Mouse (Mus musculus): ENCODE measurements around the gene Rbl1. TPM values are rescaled to one million over a fixed set of nuclear protein-coding genes. Genes with fewer than 3 reads are reported as not detected.

Gene Rbl1
- polyA plus RNA-seq, 1 experiment, result 3.2 TPM

GRCm38 (mm10) chr2:157108236-157108635, 96.1 kb downstream of the Rbl1 start:
- WGBS, result 80% methylated on average over 4 of the region's 4 CpGs
- no peaks in the 10 kb centered on the region for H3K27me3 ChIP-seq (replicated peaks; ENCODE audit: control insufficient read depth, insufficient read depth, low read length)
- no peak for DNase-seq
- H3K4me1 ChIP-seq (ENCODE audit: control insufficient read depth, insufficient read depth, low read length), result 0 out of 2 replicates have a peak, but pooled peaks cover 2% of the 10 kb centered on the region
- peaks cover 3% of the 10 kb centered on the region for H3K36me3 ChIP-seq (ENCODE audit: control insufficient read depth, insufficient read depth, low read length)
- TF ChIP-seq POLR2A (IDR thresholded peaks at IDR 0.05; ENCODE audit: low read depth, low read length), result no peak
- TF ChIP-seq CTCF (conservative IDR thresholded peaks at IDR 0.05; ENCODE audit: insufficient read depth, insufficient read length, low read depth, low read length), result no peak
- no peak overlapping the region for H3K27ac ChIP-seq (ENCODE audit: insufficient read depth, low read depth, low read length)
- no peak overlapping the region for H3K4me3 ChIP-seq (ENCODE audit: insufficient read depth, low read depth, low read length)

- Histone ChIP-seq H3K4me1 (ENCODE audit: control insufficient read depth, insufficient read depth, low read length) (0 out of 2 replicates have a peak, but pooled peaks cover 2% of the 10 kb centered on the region), H3K27me3 (replicated peaks; ENCODE audit: control insufficient read depth, insufficient read depth, low read length) (no peaks in the 10 kb centered on the region), H3K4me3 (ENCODE audit: insufficient read depth, low read depth, low read length) (no peak overlapping the region), H3K36me3 (ENCODE audit: control insufficient read depth, insufficient read depth, low read length) (peaks cover 3% of the 10 kb centered on the region), H3K27ac (ENCODE audit: insufficient read depth, low read depth, low read length) (no peak overlapping the region)
- WGBS, result 58% methylated on average over 8 of the region's 8 CpGs
- DNase-seq, result peak; percentile 28
- TF ChIP-seq POLR2A (IDR thresholded peaks at IDR 0.05; ENCODE audit: low read depth, low read length), result no peak
- TF ChIP-seq CTCF (conservative IDR thresholded peaks at IDR 0.05; ENCODE audit: insufficient read depth, insufficient read length, low read depth, low read length), result no peak
These were observed 99.9 kb downstream of the Rbl1 start for GRCm38 (mm10) chr2:157104454-157104853.

DNA sequence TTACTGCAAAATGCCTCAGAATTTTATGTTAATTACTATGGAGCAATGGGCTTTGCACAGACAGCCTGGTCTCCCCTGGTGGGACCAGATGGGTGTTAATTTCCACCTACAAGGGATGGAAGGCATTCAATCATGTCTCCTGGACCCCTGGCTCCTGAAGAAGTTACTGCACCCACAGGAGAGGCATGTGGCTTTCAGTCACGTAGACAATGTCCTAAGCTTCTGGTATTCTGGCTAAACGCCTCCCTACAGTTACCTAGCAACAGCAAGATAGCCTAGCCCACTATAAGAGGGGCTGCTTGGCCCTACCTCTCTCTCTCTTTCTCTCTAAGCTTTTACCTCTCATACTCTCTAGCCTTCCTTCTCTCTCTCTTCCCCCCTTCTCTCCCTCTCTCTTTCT, 102.1 kb downstream of the Rbl1 start:
- H3K4me3 ChIP-seq (ENCODE audit: insufficient read depth, low read depth, low read length), result no peak overlapping the region
- H3K27me3 ChIP-seq (replicated peaks; ENCODE audit: control insufficient read depth, insufficient read depth, low read length), result no peaks in the 10 kb centered on the region
- H3K27ac ChIP-seq (ENCODE audit: insufficient read depth, low read depth, low read length), result no peak overlapping the region
- 76% methylated on average over 2 of the region's 2 CpGs for WGBS
- TF ChIP-seq CTCF (conservative IDR thresholded peaks at IDR 0.05; ENCODE audit: insufficient read depth, insufficient read length, low read depth, low read length) (no peak), POLR2A (IDR thresholded peaks at IDR 0.05; ENCODE audit: low read depth, low read length) (no peak)
- no peak for DNase-seq
- 0 out of 2 replicates have a peak, but pooled peaks cover 2% of the 10 kb centered on the region for H3K4me1 ChIP-seq (ENCODE audit: control insufficient read depth, insufficient read depth, low read length)
- no peaks in the 10 kb centered on the region for H3K36me3 ChIP-seq (ENCODE audit: control insufficient read depth, insufficient read depth, low read length)

- H3K27me3 ChIP-seq (replicated peaks; ENCODE audit: control insufficient read depth, insufficient read depth, low read length), result no peaks in the 10 kb centered on the region
- DNase-seq, result no peak
- 94% methylated on average over 9 of the region's 9 CpGs for WGBS
- H3K4me1 ChIP-seq (ENCODE audit: control insufficient read depth, insufficient read depth, low read length), result 0 out of 2 replicates have a peak, but pooled peaks cover 2% of the 10 kb centered on the region
- TF ChIP-seq POLR2A (IDR thresholded peaks at IDR 0.05; ENCODE audit: low read depth, low read length) (no peak), CTCF (conservative IDR thresholded peaks at IDR 0.05; ENCODE audit: insufficient read depth, insufficient read length, low read depth, low read length) (no peak)
- H3K27ac ChIP-seq (ENCODE audit: insufficient read depth, low read depth, low read length), result no peak overlapping the region
- H3K4me3 ChIP-seq (ENCODE audit: insufficient read depth, low read depth, low read length), result no peak overlapping the region
- H3K36me3 ChIP-seq (ENCODE audit: control insufficient read depth, insufficient read depth, low read length), result no peaks in the 10 kb centered on the region
These were observed 102.7 kb downstream of the Rbl1 start for GRCm38 (mm10) chr2:157101650-157102049.

DNA sequence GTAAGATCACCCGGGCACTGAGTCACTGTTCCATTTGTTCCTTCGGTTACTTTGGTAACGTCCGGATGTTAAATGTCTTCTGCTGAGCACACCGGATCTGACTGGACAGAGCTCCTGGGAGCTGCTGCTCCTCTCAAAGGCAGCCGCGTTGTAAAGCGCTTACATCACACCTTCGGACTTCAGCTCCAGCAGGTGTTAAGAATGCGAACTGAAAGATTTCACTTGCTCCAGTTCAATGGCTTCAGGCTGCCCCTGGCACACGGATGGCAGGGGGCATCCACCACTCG, 104.1 kb downstream of the Rbl1 start:
- H3K36me3 ChIP-seq (ENCODE audit: control insufficient read depth, insufficient read depth, low read length), result no peaks in the 10 kb centered on the region

DNA sequence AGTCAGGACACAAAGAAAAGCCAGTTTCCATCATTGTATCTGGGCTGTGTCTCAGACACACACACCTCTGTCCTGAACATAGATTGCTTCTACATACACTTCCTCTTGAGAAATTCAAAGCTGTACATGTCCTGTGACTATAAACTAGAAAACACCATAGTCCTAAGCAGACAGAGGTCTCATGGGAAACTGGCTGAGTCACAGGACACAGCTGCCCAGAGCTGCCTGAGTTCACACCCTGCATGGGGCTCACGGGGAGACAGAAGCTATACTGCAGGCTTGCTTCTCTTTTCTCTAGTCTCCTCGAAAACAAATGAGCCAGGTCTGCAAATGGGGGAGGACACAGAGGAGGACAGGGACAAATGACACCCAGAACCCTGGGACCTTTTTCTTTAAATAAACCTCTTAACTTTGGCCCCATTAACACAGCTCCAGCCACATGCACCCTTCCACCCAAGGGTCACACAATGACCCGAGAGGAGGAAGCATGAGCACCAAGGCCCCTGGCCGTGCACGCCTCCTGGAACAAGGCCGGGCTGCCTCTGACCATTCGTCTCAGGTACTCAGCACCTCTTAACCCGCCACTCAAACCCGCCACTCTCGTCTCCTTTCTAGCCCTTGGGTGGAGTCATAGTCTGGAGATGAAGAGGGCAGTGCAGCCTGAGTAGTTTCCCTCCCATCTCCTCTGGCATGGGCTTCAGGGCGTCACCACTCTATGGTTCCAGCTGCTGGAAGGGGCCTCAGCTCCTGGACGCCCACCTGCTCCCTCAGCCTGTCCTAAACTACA, 104.6 kb downstream of the Rbl1 start:
- DNase-seq, result no peak
- no peak overlapping the region for H3K27ac ChIP-seq (ENCODE audit: insufficient read depth, low read depth, low read length)
- H3K36me3 ChIP-seq (ENCODE audit: control insufficient read depth, insufficient read depth, low read length), result no peaks in the 10 kb centered on the region
- no peaks in the 10 kb centered on the region for H3K27me3 ChIP-seq (replicated peaks; ENCODE audit: control insufficient read depth, insufficient read depth, low read length)
- no peak overlapping the region for H3K4me3 ChIP-seq (ENCODE audit: insufficient read depth, low read depth, low read length)
- TF ChIP-seq POLR2A (IDR thresholded peaks at IDR 0.05; ENCODE audit: low read depth, low read length), result no peak
- TF ChIP-seq CTCF (conservative IDR thresholded peaks at IDR 0.05; ENCODE audit: insufficient read depth, insufficient read length, low read depth, low read length), result no peak
- 0 out of 2 replicates have a peak, but pooled peaks cover 2% of the 10 kb centered on the region for H3K4me1 ChIP-seq (ENCODE audit: control insufficient read depth, insufficient read depth, low read length)
- WGBS, result 52% methylated on average over 12 of the region's 12 CpGs

More for the DNA sequence above, 104.1 kb downstream of the Rbl1 start:
- DNase-seq, result no peak
- 0 out of 2 replicates have a peak, but pooled peaks cover 2% of the 10 kb centered on the region for H3K4me1 ChIP-seq (ENCODE audit: control insufficient read depth, insufficient read depth, low read length)
- WGBS, result 34% methylated on average over 12 of the region's 12 CpGs
- H3K27ac ChIP-seq (ENCODE audit: insufficient read depth, low read depth, low read length), result no peak overlapping the region
- no peaks in the 10 kb centered on the region for H3K27me3 ChIP-seq (replicated peaks; ENCODE audit: control insufficient read depth, insufficient read depth, low read length)
- no peak for TF ChIP-seq CTCF (conservative IDR thresholded peaks at IDR 0.05; ENCODE audit: insufficient read depth, insufficient read length, low read depth, low read length)
- no peak for TF ChIP-seq POLR2A (IDR thresholded peaks at IDR 0.05; ENCODE audit: low read depth, low read length)
- no peak overlapping the region for H3K4me3 ChIP-seq (ENCODE audit: insufficient read depth, low read depth, low read length)

Other genes with a start within 250 kb of the Rbl1 start
- gene Ndrg3, start 212.5 kb downstream of the Rbl1 start, polyA plus RNA-seq (2012; rRNA removed), result 97.8 and 102 TPM in 2 replicates
- gene Dsn1, start 197.4 kb downstream of the Rbl1 start, polyA plus RNA-seq (2012; rRNA removed), result 2.0 and 2.4 TPM in 2 replicates
- 5.3 and 5.4 TPM in 2 replicates for gene Soga1, start 125.3 kb downstream of the Rbl1 start, polyA plus RNA-seq (2012; rRNA removed)
- 11.3 and 12.2 TPM in 2 replicates for gene Tldc2, start 117.5 kb downstream of the Rbl1 start, polyA plus RNA-seq (2012; rRNA removed)
- gene Samhd1, start 69.3 kb downstream of the Rbl1 start, polyA plus RNA-seq (2012; rRNA removed), result 16.4 and 23.5 TPM in 2 replicates
- 171 and 196 TPM in 2 replicates for gene Rpn2, start 74.5 kb upstream of the Rbl1 start, polyA plus RNA-seq (2012; rRNA removed)
- gene Mroh8, start 75.0 kb upstream of the Rbl1 start, polyA plus RNA-seq (2012; rRNA removed), result 0.12 and 0.13 TPM in 2 replicates
- gene Ghrh, start 143.0 kb upstream of the Rbl1 start, polyA plus RNA-seq (2012; rRNA removed), result not detected in 2 replicates
- 70.0 and 75.9 TPM in 2 replicates for gene Manbal, start 163.1 kb upstream of the Rbl1 start, polyA plus RNA-seq (2012; rRNA removed)
- 31.8 and 33.9 TPM in 2 replicates for gene Src, start 213.9 kb upstream of the Rbl1 start, polyA plus RNA-seq (2012; rRNA removed)

Measured in kidney, adult 2 months (tissue).